Mouse (Mus musculus): ENCODE measurements at regions not wholly inside any gene's neighbourhood (a gene's known extent, or its start where the extent isn't known, plus 50 kb on each side); places are given as distances from the start of the nearest gene placed in this dataset.

- no peak for DNase-seq
Measured at GRCm38 (mm10) chr1:28229611-28230010, 550.4 kb downstream of the Gm597 start.

GRCm38 (mm10) chr1:28214243-28215038 is 565.6 kb downstream of the Gm597 start:
- peak; percentile 3 for DNase-seq

Data from liver (tissue).